Mouse (Mus musculus) layer of hippocampus, adult 11-12 months (tissue): ENCODE data around the gene Ruvbl1.

Experiments
- DNase-seq: peaks from one replicate; pipeline ENCODE4 v3.0.0; 2022; ENCODE audit warnings: low spot score

Gene Ruvbl1

GRCm38 (mm10) chr6:88465181-88465920, at the start of gene Ruvbl1:
Gene Ruvbl1 (plus strand): TSS chr6:88465409.
- DNase-seq: peak; percentile 93

GRCm38 (mm10) chr6:88416130-88416758, 49.0 kb upstream of the Ruvbl1 start:
- no peak for DNase-seq

GRCm38 (mm10) chr6:88431202-88431601, 34.0 kb upstream of the Ruvbl1 start:
- peak; percentile 35 for DNase-seq

GRCm38 (mm10) chr6:88435609-88436008, 29.6 kb upstream of the Ruvbl1 start:
- no peak for DNase-seq

- peak; percentile 61 for DNase-seq
Observed at GRCm38 (mm10) chr6:88439056-88439455, 26.2 kb upstream of the Ruvbl1 start.

GRCm38 (mm10) chr6:88442551-88442950, 22.7 kb upstream of the Ruvbl1 start:
- no peak for DNase-seq

GRCm38 (mm10) chr6:88443446-88443845, 21.8 kb upstream of the Ruvbl1 start:
- DNase-seq: no peak

GRCm38 (mm10) chr6:88444076-88444750, 21.0 kb upstream of the Ruvbl1 start:
- no peak for DNase-seq

GRCm38 (mm10) chr6:88445661-88446060, 19.5 kb upstream of the Ruvbl1 start:
- DNase-seq: no peak

GRCm38 (mm10) chr6:88446063-88447002, 18.9 kb upstream of the Ruvbl1 start, which contains the start of gene Eefsec:
Gene Eefsec (minus strand): TSS chr6:88446539.
- peak; percentile 76 for DNase-seq

GRCm38 (mm10) chr6:88447454-88447853, 17.8 kb upstream of the Ruvbl1 start:
- DNase-seq: no peak

GRCm38 (mm10) chr6:88454545-88454944, 10.7 kb upstream of the Ruvbl1 start:
- no peak for DNase-seq

GRCm38 (mm10) chr6:88469878-88470277, 4.7 kb downstream of the Ruvbl1 start:
- no peak for DNase-seq

GRCm38 (mm10) chr6:88480421-88480820, 15.2 kb downstream of the Ruvbl1 start:
- no peak for DNase-seq

GRCm38 (mm10) chr6:88483111-88483510, 17.9 kb downstream of the Ruvbl1 start:
- DNase-seq: no peak

GRCm38 (mm10) chr6:88483913-88484312, 18.7 kb downstream of the Ruvbl1 start:
- DNase-seq: no peak

GRCm38 (mm10) chr6:88485378-88485777, 20.2 kb downstream of the Ruvbl1 start:
- DNase-seq: no peak

- DNase-seq: peak; percentile 75
Observed at GRCm38 (mm10) chr6:88486893-88487292, 21.7 kb downstream of the Ruvbl1 start.

GRCm38 (mm10) chr6:88489026-88489425, 23.8 kb downstream of the Ruvbl1 start:
- DNase-seq: no peak

- no peak for DNase-seq
Observed at GRCm38 (mm10) chr6:88489834-88490233, 24.6 kb downstream of the Ruvbl1 start.

GRCm38 (mm10) chr6:88490629-88491354, 25.6 kb downstream of the Ruvbl1 start:
- DNase-seq: peak; percentile 63
